Mouse (Mus musculus) frontal cortex, adult (tissue): Measurements from ENCODE around the gene Col4a4.

Experiments
- ATAC-seq: cut with Nextera tagmentation; 2 replicates; pipeline ENCODE4 v1.9.2; 2017; ENCODE audit warnings: mild to moderate bottlenecking, moderate library complexity, mixed read lengths; ENCODE audit not compliant: low TSS enrichment

The Col4a4 gene

DNA sequence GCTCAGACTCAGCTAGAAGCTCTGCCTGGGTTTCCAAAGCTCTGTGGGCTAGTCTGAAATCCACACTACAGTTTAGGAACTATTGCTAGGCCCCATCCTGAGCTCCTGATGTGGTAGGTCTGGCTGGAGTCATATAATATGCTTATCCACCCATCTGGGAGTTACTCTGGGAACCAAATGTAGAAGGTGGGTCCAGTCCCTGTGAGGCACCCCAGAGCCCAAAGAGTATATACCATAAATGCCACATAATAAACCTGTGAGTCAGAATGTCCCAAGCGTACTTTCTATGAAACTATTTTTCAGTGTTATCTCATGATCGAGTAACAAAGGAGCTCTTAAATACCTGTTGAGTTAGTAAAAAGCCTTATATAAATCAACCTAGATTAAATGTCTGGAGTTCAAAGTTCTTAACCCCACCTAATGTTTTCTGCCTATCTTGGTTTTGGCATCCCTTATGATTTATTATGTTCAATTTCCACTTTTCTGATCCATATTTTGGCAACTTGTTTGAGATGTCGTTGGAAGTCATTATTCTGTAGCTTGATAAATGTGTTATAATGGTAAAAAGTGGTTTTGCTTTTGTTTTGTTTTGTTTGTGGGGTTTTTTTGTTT is 172.1 kb downstream of the Col4a4 start:
- ATAC-seq, result no peak

DNA sequence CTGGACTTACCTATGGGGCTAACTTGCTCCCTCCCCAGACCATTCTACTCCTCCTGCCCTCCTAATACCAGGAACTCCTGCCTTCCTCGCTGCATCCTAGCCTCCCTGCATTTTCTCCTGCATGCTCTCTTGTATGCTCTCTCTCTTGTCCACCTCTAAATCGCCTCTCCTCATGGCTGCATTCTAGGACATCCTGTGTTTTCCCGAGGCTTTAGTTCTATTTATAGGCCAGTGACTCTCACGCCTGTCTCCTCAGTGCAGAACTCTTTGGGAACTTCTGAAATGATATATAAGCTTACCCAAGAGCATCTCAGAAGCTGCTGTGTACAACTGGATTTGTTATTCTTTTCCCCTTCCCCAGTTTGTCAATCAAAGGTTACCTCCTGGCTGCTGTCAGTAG is 174.6 kb downstream of the Col4a4 start:
- ATAC-seq, result peak; percentile 74

DNA sequence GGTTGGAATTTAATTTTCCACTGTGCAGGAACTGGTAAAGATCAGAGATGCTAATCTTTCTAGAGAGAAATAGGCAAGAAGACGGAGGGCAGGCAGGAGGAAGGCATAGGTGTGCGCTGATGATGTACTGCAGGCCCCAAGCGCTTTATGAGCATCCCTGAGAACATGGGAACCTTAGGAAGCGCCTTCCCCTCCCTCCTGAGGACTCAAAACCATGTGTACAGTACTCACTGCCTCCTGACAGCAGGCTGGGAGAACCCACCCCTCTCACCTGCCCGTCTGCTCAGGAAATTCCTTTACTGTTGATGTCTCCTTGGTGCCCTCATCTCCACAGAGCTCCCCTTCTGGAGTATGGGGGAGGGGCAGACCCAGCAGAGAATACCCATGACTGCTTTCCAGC is 175.1 kb downstream of the Col4a4 start:
- peak; percentile 9; the same call in 1 of the 2 replicates for ATAC-seq

DNA sequence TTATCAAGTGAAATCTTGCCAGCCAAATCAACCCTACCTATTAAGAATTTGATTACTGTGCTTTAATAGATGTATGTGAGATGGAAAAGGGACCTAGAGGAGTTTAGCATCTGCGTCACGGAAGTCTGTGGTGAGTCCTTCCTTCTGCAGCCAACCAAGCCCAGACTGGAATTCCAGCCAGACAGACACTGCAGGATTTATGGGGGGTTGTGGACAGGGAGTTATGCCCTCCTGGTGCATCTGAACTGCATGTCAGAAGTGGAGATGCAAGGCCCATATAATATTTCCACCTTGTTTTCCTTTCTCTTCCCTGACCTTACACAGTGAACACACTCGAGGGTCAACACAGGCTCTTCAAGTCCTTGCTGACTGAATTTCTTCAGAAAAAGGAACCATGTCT is 176.1 kb downstream of the Col4a4 start:
- ATAC-seq, result no peak

DNA sequence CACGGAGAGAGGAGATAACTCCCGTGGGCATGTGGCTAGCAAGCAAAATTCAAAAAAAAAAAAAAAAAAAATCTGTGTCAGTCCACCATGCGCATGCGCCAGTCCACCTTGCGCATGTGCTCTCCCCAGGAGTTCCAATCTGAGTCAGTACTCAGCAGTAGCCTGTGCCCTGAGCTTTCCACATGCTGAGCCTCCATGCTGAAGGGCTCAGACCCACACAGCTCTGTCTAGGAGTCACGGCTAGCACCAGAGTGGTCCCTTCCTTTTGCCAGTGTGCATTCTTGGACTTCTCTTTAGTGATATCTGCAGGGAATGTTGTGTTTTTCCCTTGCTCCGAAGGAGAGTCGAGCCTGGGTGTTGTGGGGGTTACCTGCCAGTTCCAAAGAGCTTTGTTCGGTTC is 177.4 kb downstream of the Col4a4 start:
- no peak for ATAC-seq

DNA sequence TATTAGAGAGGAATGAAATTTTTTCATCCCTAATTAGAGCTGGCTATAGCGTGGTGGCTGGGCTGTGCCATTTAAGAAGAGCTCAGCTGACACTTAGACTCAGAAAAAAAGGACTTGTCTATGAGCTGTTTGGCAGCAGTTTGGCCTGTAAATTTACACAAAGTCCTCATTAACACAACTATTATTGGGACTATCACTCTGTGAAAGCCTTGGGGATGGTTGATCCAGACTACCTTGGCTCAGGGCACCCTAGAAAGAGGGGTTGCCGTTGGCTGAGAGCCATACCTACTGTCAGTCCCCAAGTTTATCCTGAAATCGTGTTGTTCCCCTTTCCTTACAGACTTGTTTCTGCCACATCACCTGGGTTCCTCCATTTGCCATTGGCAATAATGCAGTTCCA is 178.9 kb downstream of the Col4a4 start:
- ATAC-seq, result no peak
